Mouse (Mus musculus): ENCODE data around the gene Rfc5.

DNA sequence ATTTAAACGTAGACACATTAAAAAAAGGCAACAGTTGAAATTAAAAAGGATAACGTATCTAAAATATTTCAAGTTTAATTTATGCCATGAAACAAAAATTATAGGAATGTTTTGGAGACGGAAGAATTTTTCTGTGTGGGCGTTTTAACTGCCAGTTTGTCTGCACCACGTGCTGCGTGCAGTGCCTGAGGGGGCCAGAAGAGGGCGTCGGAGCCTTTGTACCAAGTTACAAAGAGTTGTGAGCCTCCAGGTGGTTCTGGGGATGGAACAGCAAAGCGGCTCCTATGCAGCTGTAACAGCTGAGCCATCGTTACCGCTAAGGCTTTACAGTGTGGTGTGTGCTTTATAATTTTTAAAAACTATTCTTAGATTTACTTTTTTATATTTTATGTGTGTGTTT is 30.1 kb downstream of the Rfc5 start:
- TF ChIP-seq CTCF (IDR thresholded peaks at IDR 0.05; ENCODE audit: insufficient read depth, low read length) (peak; percentile 61), POLR2A (IDR thresholded peaks at IDR 0.05; ENCODE audit: borderline replicate concordance, extremely low read depth, low read depth, low read length) (no peak)

All from lung, adult 2 months (tissue).